Mouse (Mus musculus): ENCODE data around the gene Nrip1.

GRCm38 (mm10) chr16:76324411-76325314 is 49.0 kb downstream of the Nrip1 start:
- TF ChIP-seq CTCF (IDR thresholded peaks at IDR 0.05; ENCODE audit: control insufficient read depth, insufficient read depth, insufficient read length): no peak
- TF ChIP-seq USF1 (IDR thresholded peaks at IDR 0.05; ENCODE audit: low read depth): no peak
- no peak for TF ChIP-seq MYOD1 (IDR thresholded peaks at IDR 0.05; ENCODE audit: control insufficient read depth, insufficient read length, low read depth)
- no peak for TF ChIP-seq CEBPB (IDR thresholded peaks at IDR 0.05; ENCODE audit: low read depth)
- no peak for TF ChIP-seq MAX (IDR thresholded peaks at IDR 0.05)
